Mouse (Mus musculus) lung, postnatal 0 days (tissue): ENCODE measurements at regions not wholly inside any gene's neighbourhood (a gene's known extent, or its start where the extent isn't known, plus 50 kb on each side); places are given as distances from the start of the nearest gene placed in this dataset.

Source experiments
- ATAC-seq: fragments of 200-750 bp; cut with Nextera tagmentation; 2 replicates; pipeline ENCODE4 v1.8.0; 2017; ENCODE audit warnings: moderate library complexity
- DNase-seq: peaks from one replicate; pipeline ENCODE4 v3.0.0-alpha.2; 2016; ENCODE audit warnings: low spot score
- H3K27ac ChIP-seq: fragments of 300-500 bp; sonication (generic); 2 replicates; pipeline ENCODE4 v1.5.1; 2014; ENCODE audit warnings: antibody characterized with exemption, mild to moderate bottlenecking, low read length, mixed read lengths
- H3K27me3 ChIP-seq: fragments of 300-500 bp; sonication (generic); replicated peaks from 2 replicates; pipeline ENCODE4 v1.6.1; 2014; ENCODE audit warnings: low read length, mixed read lengths; ENCODE audit not compliant: insufficient read depth
- H3K36me3 ChIP-seq: fragments of 300-500 bp; sonication (generic); 2 replicates; pipeline ENCODE4 v1.6.1; 2014; ENCODE audit warnings: low read length, mixed read lengths; ENCODE audit not compliant: insufficient read depth
- H3K4me1 ChIP-seq: fragments of 300-500 bp; sonication (generic); 2 replicates; pipeline ENCODE4 v1.6.1; 2014; ENCODE audit warnings: antibody characterized with exemption, low read depth, low read length, mixed read lengths; ENCODE audit not compliant: insufficient read depth
- H3K4me2 ChIP-seq: fragments of 300-500 bp; sonication (generic); replicated peaks from 2 replicates; pipeline ENCODE4 v1.6.1; 2014; ENCODE audit warnings: low read depth, mild to moderate bottlenecking, low read length, moderate library complexity, mixed read lengths
- H3K4me3 ChIP-seq: fragments of 300-500 bp; sonication (generic); 2 replicates; pipeline ENCODE4 v1.5.1; 2014; ENCODE audit warnings: low read depth, low read length
- H3K9ac ChIP-seq: fragments of 300-500 bp; sonication (generic); replicated peaks from 2 replicates; pipeline ENCODE4 v1.6.1; 2014; ENCODE audit warnings: low read depth, mild to moderate bottlenecking
- H3K9me3 ChIP-seq: fragments of 300-500 bp; sonication (generic); 2 replicates; pipeline ENCODE4 v1.6.1; 2016; ENCODE audit warnings: low read length, mixed read lengths
- CTCF ChIP-seq: IDR thresholded peaks from 2 replicates; pipeline ENCODE4 v1.5.1; 2016; ENCODE audit warnings: antibody characterized with exemption, mild to moderate bottlenecking
- EP300 ChIP-seq: IDR thresholded peaks from 2 replicates; pipeline ENCODE4 v1.6.1; 2016; ENCODE audit warnings: antibody characterized with exemption, mild to moderate bottlenecking, control low read depth
- WGBS: fragments of 180-500 bp; shearing (Covaris S2); extraction: QIAGEN DNeasy Blood & Tissue Kit; methylation state at CpG from one replicate; pipeline ENCODE4 v1.1.7; 2014; 5-methylcytosine and 5-hydroxymethylcytosine counted together

GRCm38 (mm10) chr12:47052474-47052873, 233.7 kb upstream of the Nova1 start:
- Histone ChIP-seq H3K27ac (no peak overlapping the region), H3K9ac (no peak overlapping the region), H3K4me1 (no peaks in the 10 kb centered on the region), H3K4me3 (no peak overlapping the region), H3K36me3 (no peaks in the 10 kb centered on the region), H3K9me3 (no peaks in the 10 kb centered on the region), H3K27me3 (no peaks in the 10 kb centered on the region), H3K4me2 (no peak overlapping the region)
- no peak for DNase-seq
- 67% methylated on average over 1 of the region's 1 CpGs for WGBS
- TF ChIP-seq EP300 (no peak), CTCF (no peak)
- no peak for ATAC-seq

- no peak overlapping the region for H3K27ac ChIP-seq
- no peak for TF ChIP-seq EP300
- TF ChIP-seq CTCF = no peak
- no peak overlapping the region for H3K9ac ChIP-seq
- no peak for ATAC-seq
- H3K4me1 ChIP-seq = no peaks in the 10 kb centered on the region
- H3K27me3 ChIP-seq = no peaks in the 10 kb centered on the region
- no peak for DNase-seq
- no peak overlapping the region for H3K4me3 ChIP-seq
- WGBS = 66% methylated on average over 6 of the region's 6 CpGs
- H3K36me3 ChIP-seq = no peaks in the 10 kb centered on the region
- no peaks in the 10 kb centered on the region for H3K9me3 ChIP-seq
- H3K4me2 ChIP-seq = no peak overlapping the region
These were observed 202.2 kb upstream of the Nova1 start for GRCm38 (mm10) chr12:47020810-47021348.

- Histone ChIP-seq H3K27ac (no peak overlapping the region), H3K27me3 (no peaks in the 10 kb centered on the region), H3K9ac (no peak overlapping the region), H3K4me2 (no peak overlapping the region), H3K36me3 (no peaks in the 10 kb centered on the region), H3K9me3 (no peaks in the 10 kb centered on the region), H3K4me1 (no peaks in the 10 kb centered on the region), H3K4me3 (no peak overlapping the region)
- 83% methylated on average over 1 of the region's 1 CpGs for WGBS
- DNase-seq = no peak
- no peak for ATAC-seq
- TF ChIP-seq CTCF (no peak), EP300 (no peak)
These were observed 173.6 kb upstream of the Nova1 start for GRCm38 (mm10) chr12:46992343-46992742.

- H3K27me3 ChIP-seq = no peaks in the 10 kb centered on the region
- no peaks in the 10 kb centered on the region for H3K36me3 ChIP-seq
- TF ChIP-seq CTCF (no peak), EP300 (no peak)
- no peaks in the 10 kb centered on the region for H3K9me3 ChIP-seq
- 64% methylated on average over 2 of the region's 2 CpGs for WGBS
- no peak overlapping the region for H3K4me3 ChIP-seq
- no peak overlapping the region for H3K9ac ChIP-seq
- H3K4me2 ChIP-seq = no peak overlapping the region
- no peak overlapping the region for H3K27ac ChIP-seq
- DNase-seq (no peak), ATAC-seq (no peak)
- H3K4me1 ChIP-seq = no peaks in the 10 kb centered on the region
These were observed 170.2 kb upstream of the Nova1 start for GRCm38 (mm10) chr12:46988972-46989371.

GRCm38 (mm10) chr12:46950223-46950779, 131.6 kb upstream of the Nova1 start:
- TF ChIP-seq CTCF (no peak), EP300 (no peak)
- H3K9ac ChIP-seq = no peak overlapping the region
- H3K27ac ChIP-seq = no peak overlapping the region
- H3K4me2 ChIP-seq = no peak overlapping the region
- no peaks in the 10 kb centered on the region for H3K27me3 ChIP-seq
- no peak for ATAC-seq
- H3K9me3 ChIP-seq = no peaks in the 10 kb centered on the region
- 73% methylated on average over 3 of the region's 3 CpGs for WGBS
- H3K36me3 ChIP-seq = no peaks in the 10 kb centered on the region
- no peaks in the 10 kb centered on the region for H3K4me1 ChIP-seq
- no peak for DNase-seq
- H3K4me3 ChIP-seq = no peak overlapping the region

- no peak for DNase-seq
- H3K27ac ChIP-seq = no peak overlapping the region
- H3K4me1 ChIP-seq = no peaks in the 10 kb centered on the region
- no peak for ATAC-seq
- H3K4me3 ChIP-seq = no peak overlapping the region
- no peaks in the 10 kb centered on the region for H3K36me3 ChIP-seq
- H3K9me3 ChIP-seq = no peaks in the 10 kb centered on the region
- no peak overlapping the region for H3K4me2 ChIP-seq
- H3K27me3 ChIP-seq = no peaks in the 10 kb centered on the region
- H3K9ac ChIP-seq = no peak overlapping the region
- TF ChIP-seq CTCF (no peak), EP300 (no peak)
These were observed 127.0 kb upstream of the Nova1 start for GRCm38 (mm10) chr12:46945707-46946106.

GRCm38 (mm10) chr12:46931086-46931485, 112.4 kb upstream of the Nova1 start:
- Histone ChIP-seq H3K27me3 (no peaks in the 10 kb centered on the region), H3K9ac (no peak overlapping the region), H3K4me2 (no peak overlapping the region), H3K4me1 (no peaks in the 10 kb centered on the region), H3K36me3 (no peaks in the 10 kb centered on the region), H3K9me3 (no peaks in the 10 kb centered on the region), H3K4me3 (no peak overlapping the region), H3K27ac (no peak overlapping the region)
- TF ChIP-seq EP300 (no peak), CTCF (no peak)
- ATAC-seq = no peak
- no peak for DNase-seq
